13 mouse cellular contexts compared by ENCODE assay signal in the genomic region with DNA sequence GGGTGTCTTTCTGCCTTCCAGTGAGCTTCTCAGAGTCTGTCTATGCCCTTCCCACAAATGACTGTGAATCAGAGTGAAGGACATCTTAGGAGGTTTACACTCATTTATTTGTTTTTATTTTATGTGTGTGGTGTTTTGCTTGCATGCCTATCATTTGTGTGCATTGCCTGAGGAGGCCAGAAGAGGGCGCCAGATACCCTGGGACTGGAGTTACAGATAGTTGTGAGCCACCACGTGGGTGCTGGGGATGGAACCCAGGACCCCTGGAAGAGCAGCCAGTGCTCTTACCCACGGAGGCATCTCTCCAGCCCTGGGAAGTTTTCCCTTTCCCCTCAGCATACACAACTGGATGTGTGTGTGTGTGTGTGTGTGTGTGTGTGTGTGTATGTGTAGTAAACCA. TPM values are rescaled to one million over a fixed set of nuclear protein-coding genes. Genes with fewer than 3 reads are reported as not detected.
DNase-seq lines count a peak whose midpoint lies in the region; ATAC-seq and TF ChIP-seq lines count a peak whose summit lies in the region.
"Had no signal": no experiment of that assay in that cellular context is flagged by ENCODE, and none has a peak within 500 bp of the region (broad histone marks: within the 10 kb centered on the region; RNA-seq: fewer than 3 reads in every experiment).

No protein-coding gene starts in this region.

- H3K27ac ChIP-seq in gastrocnemius, adult 2 months, result no peak overlapping the region
- H3K27ac ChIP-seq in MEL (ENCODE audit: control insufficient read depth, low read depth, low read length), result peak overlapping the region; percentile 95
- H3K27ac ChIP-seq: lung, embryonic 15.5 days had no signal

- H3K4me3 ChIP-seq in gastrocnemius, adult 2 months, result no peak overlapping the region
- no peak overlapping the region for H3K4me3 ChIP-seq in lung, adult 2 months (replicated peaks; ENCODE audit: extremely low read depth, low read depth, low read length)
- H3K4me3 ChIP-seq in MEL (ENCODE audit: control insufficient read depth in 1 of 2, insufficient read depth in 1 of 2, low read depth in 2 of 2, low read length in 2 of 2), result no peak overlapping the region
- H3K4me3 ChIP-seq: lung, embryonic 15.5 days had no signal

- no peak for ATAC-seq in erythroblast, adult 5-6 weeks (replicated peaks; ENCODE audit: low FRiP score, poor library complexity, severe bottlenecking)
- ATAC-seq: hindbrain, embryonic 16.5 days had no signal

- H3K79me2 ChIP-seq in MEL (ENCODE audit: control insufficient read depth, insufficient read depth, low read length, poor library complexity), result peaks cover 9% of the 10 kb centered on the region

- no peak for TF ChIP-seq POLR2A in lung, adult 2 months (IDR thresholded peaks at IDR 0.05; ENCODE audit: borderline replicate concordance, extremely low read depth, low read depth, low read length)
- TF ChIP-seq POLR2A in MEL (IDR thresholded peaks at IDR 0.05; ENCODE audit: control insufficient read depth in 1 of 2, insufficient read depth in 1 of 2, low read depth in 1 of 2, low read length in 2 of 2, poor library complexity in 1 of 2), result no peak

- intact Hi-C loops in gastrocnemius, adult 2 months (cut with DNase I), result no loop called here
- intact Hi-C loops in gastrocnemius, postnatal 36 days (cut with DNase I), result no loop called here

- H3K9me3 ChIP-seq in MEL (replicated peaks; ENCODE audit: insufficient read depth, low read length), result no peaks in the 10 kb centered on the region
- H3K9me3 ChIP-seq: lung, embryonic 15.5 days had no signal

- DNase-seq in gastrocnemius, adult 2 months, result no peak
- no peak for DNase-seq in gastrocnemius, postnatal 36 days
- no peak for DNase-seq in lung, adult 2 months
- no peak for DNase-seq in lung, postnatal 10 days
- DNase-seq in MEL (ENCODE audit: low read depth, low spot score), result peak; percentile 78
- peak; percentile 56 for DNase-seq in splenic B cell, adult 2 months (ENCODE audit: low read depth, low spot score)
- DNase-seq in cerebellum, adult 11 months, result no peak
- DNase-seq: gastrocnemius, postnatal 25 days; layer of hippocampus, postnatal 36 days had no signal

- TF ChIP-seq CTCF in gastrocnemius, adult 2 months (IDR thresholded peaks at IDR 0.05), result peak; percentile 51
- peak; percentile 40; the same call in 1 of the 2 replicates for TF ChIP-seq CTCF in lung, adult 2 months (IDR thresholded peaks at IDR 0.05; ENCODE audit: insufficient read depth, low read length)
- TF ChIP-seq CTCF in MEL (IDR thresholded peaks at IDR 0.05 in 2 of 3, conservative IDR thresholded peaks at IDR 0.05 in 1 of 3; ENCODE audit: control insufficient read depth in 1 of 3, insufficient read depth in 1 of 3, low read depth in 2 of 3, low read length in 3 of 3, poor library complexity in 1 of 3, severe bottlenecking in 1 of 3), result peak; percentile 67 to 80 (median 76)

- no peak for TF ChIP-seq EP300 in MEL (IDR thresholded peaks at IDR 0.05; ENCODE audit: low read depth in 1 of 2, low read length in 2 of 2)

- no peak overlapping the region for H3K9ac ChIP-seq in MEL (ENCODE audit: control insufficient read depth, low read depth, low read length, poor library complexity, severe bottlenecking)
- H3K9ac ChIP-seq: lung, embryonic 15.5 days had no signal

- 0 out of 2 replicates have a peak, but pooled peaks cover 5% of the 10 kb centered on the region for H3K4me1 ChIP-seq in lung, adult 2 months (ENCODE audit: control insufficient read depth, insufficient read depth, low read length)
- H3K4me1 ChIP-seq in MEL (ENCODE audit: control insufficient read depth in 1 of 2, insufficient read depth in 2 of 2, low read length in 2 of 2), result peaks cover 13 to 41% of the 10 kb centered on the region in 2 experiments

- peak; percentile 45 for TF ChIP-seq RAD21 in MEL (IDR thresholded peaks at IDR 0.05; ENCODE audit: low read depth, low read length)

- H3K27me3 ChIP-seq in MEL (ENCODE audit: control insufficient read depth in 1 of 2, insufficient read depth in 2 of 2, low read length in 2 of 2), result no peaks in the 10 kb centered on the region
- no peaks in the 10 kb centered on the region for H3K27me3 ChIP-seq in splenic B cell, adult 2 months (ENCODE audit: control insufficient read depth, insufficient read depth, low read length, poor library complexity, severe bottlenecking)

- peaks cover 2 to 28% of the 10 kb centered on the region in 2 experiments; a peak in 3 of 4 replicates for H3K36me3 ChIP-seq in MEL (ENCODE audit: control insufficient read depth in 1 of 2, insufficient read depth in 2 of 2, low read length in 2 of 2)
- H3K36me3 ChIP-seq in splenic B cell, adult 2 months (ENCODE audit: control insufficient read depth, insufficient read depth, low read length, poor library complexity, severe bottlenecking), result peaks cover 35% of the 10 kb centered on the region
- H3K36me3 ChIP-seq: lung, embryonic 15.5 days had no signal

- 53% methylated on average over 3 of the region's 3 CpGs for WGBS in lung, adult 2 months

TF ChIP-seq in MEL, 35 proteins besides CTCF, POLR2A, EP300 and RAD21:
- 0 out of 2 replicates have a peak, but pooled peaks have one; percentile 0 for TF ChIP-seq ZC3H11A (IDR thresholded peaks at IDR 0.05; ENCODE audit: low read depth, low read length)
- TF ChIP-seq KAT2A (conservative IDR thresholded peaks at IDR 0.05; ENCODE audit: low read depth, low read length), result no peak
- TF ChIP-seq USF1 (IDR thresholded peaks at IDR 0.05; ENCODE audit: low read depth, low read length), result peak; percentile 68
- peak; percentile 71 for TF ChIP-seq MYC (IDR thresholded peaks at IDR 0.05; ENCODE audit: low read depth, low read length)
- peak; percentile 44; the same call in 1 of the 2 replicates for TF ChIP-seq SMC3 (IDR thresholded peaks at IDR 0.05; ENCODE audit: low read depth, low read length)
- TF ChIP-seq GABPA (IDR thresholded peaks at IDR 0.05; ENCODE audit: low read depth, low read length), result no peak
- TF ChIP-seq USF2 (IDR thresholded peaks at IDR 0.05; ENCODE audit: borderline replicate concordance in 1 of 2, insufficient read depth in 1 of 2, low read depth in 1 of 2, low read length in 2 of 2), result no peak
- peak; percentile 44; the same call in 1 of the 2 replicates for TF ChIP-seq MAX (IDR thresholded peaks at IDR 0.05; ENCODE audit: low read length)

RNA-seq across cellular contexts. Expression of a gene that starts 6.4 kb away (rescaled TPM):
- total RNA-seq in gastrocnemius, adult 2 months (2021), result 1 to 10 TPM; 4.9 to 7.5 TPM
- 1 to 10 TPM; 4.9 to 6.1 TPM for total RNA-seq in gastrocnemius, postnatal 36 days (2021)
- 68.8 and 70.9 TPM in 2 replicates for polyA plus RNA-seq in lung, adult 2 months (2012; rRNA removed)
- total RNA-seq in MEL (2012; rRNA removed), result 40.3 and 48.5 TPM in 2 replicates
- polyA plus RNA-seq in MEL (2012; ENCODE audit: insufficient read depth in 1 of 2, insufficient read length in 2 of 2, low read depth in 1 of 2, low replicate concordance in 2 of 2, missing spikeins in 1 of 2), result 10 to 100 TPM in 1 of 2 experiments, not detected in 1; 63.0 TPM
- 0.38 and 5.2 TPM in 2 replicates for total RNA-seq in erythroblast, adult 5-6 weeks (2015; ENCODE audit: low replicate concordance)
- total RNA-seq in erythroblast, adult 5-6 weeks (2017; ENCODE audit: low replicate concordance), result 7.8 and 11.2 TPM in 2 replicates

RNA-seq across cellular contexts. Expression of a gene that starts 12.2 kb away (rescaled TPM):
- 1 to 10 TPM; 2.2 to 3.4 TPM for total RNA-seq in gastrocnemius, adult 2 months (2021)
- total RNA-seq in gastrocnemius, postnatal 36 days (2021), result 1 to 10 TPM; 3.1 to 3.5 TPM
- 112 and 130 TPM in 2 replicates for polyA plus RNA-seq in lung, adult 2 months (2012; rRNA removed)
- total RNA-seq in MEL (2012; rRNA removed), result 129 and 144 TPM in 2 replicates
- 100 to 1,000 TPM in 1 of 2 experiments, not detected in 1; 133 TPM for polyA plus RNA-seq in MEL (2012; ENCODE audit: insufficient read depth in 1 of 2, insufficient read length in 2 of 2, low read depth in 1 of 2, low replicate concordance in 2 of 2, missing spikeins in 1 of 2)
- total RNA-seq in erythroblast, adult 5-6 weeks (2015; ENCODE audit: low replicate concordance), result 35.5 and 50.4 TPM in 2 replicates
- 34.0 and 37.2 TPM in 2 replicates for total RNA-seq in erythroblast, adult 5-6 weeks (2017; ENCODE audit: low replicate concordance)

RNA-seq across cellular contexts. Expression of a gene that starts 22.1 kb away (rescaled TPM):
- total RNA-seq in gastrocnemius, adult 2 months (2021), result 1 to 10 TPM; 1.4 to 1.7 TPM
- total RNA-seq in gastrocnemius, postnatal 36 days (2021), result 1 to 10 TPM; 1.0 to 1.9 TPM
- 83.8 and 99.1 TPM in 2 replicates for polyA plus RNA-seq in lung, adult 2 months (2012; rRNA removed)
- 23.3 and 24.9 TPM in 2 replicates for total RNA-seq in MEL (2012; rRNA removed)
- 10 to 100 TPM in 1 of 2 experiments, not detected in 1; 14.7 TPM for polyA plus RNA-seq in MEL (2012; ENCODE audit: insufficient read depth in 1 of 2, insufficient read length in 2 of 2, low read depth in 1 of 2, low replicate concordance in 2 of 2, missing spikeins in 1 of 2)
- total RNA-seq in erythroblast, adult 5-6 weeks (2015; ENCODE audit: low replicate concordance), result 16.1 and 55.0 TPM in 2 replicates
- total RNA-seq in erythroblast, adult 5-6 weeks (2017; ENCODE audit: low replicate concordance), result 17.2 and 29.1 TPM in 2 replicates

RNA-seq across cellular contexts. Expression of a gene that starts 22.3 kb away (rescaled TPM):
- 1 to 10 TPM in 1 of 2 experiments, under 1 TPM in 1; 0.74 to 1.5 TPM for total RNA-seq in gastrocnemius, adult 2 months (2021)
- total RNA-seq in gastrocnemius, postnatal 36 days (2021), result 1 to 10 TPM; 1.6 to 1.8 TPM
- 45.1 and 46.3 TPM in 2 replicates for polyA plus RNA-seq in lung, adult 2 months (2012; rRNA removed)
- total RNA-seq in MEL (2012; rRNA removed), result 24.6 and 30.7 TPM in 2 replicates
- 10 to 100 TPM in 1 of 2 experiments, not detected in 1; 46.6 TPM for polyA plus RNA-seq in MEL (2012; ENCODE audit: insufficient read depth in 1 of 2, insufficient read length in 2 of 2, low read depth in 1 of 2, low replicate concordance in 2 of 2, missing spikeins in 1 of 2)
- 6.9 and 12.1 TPM in 2 replicates for total RNA-seq in erythroblast, adult 5-6 weeks (2015; ENCODE audit: low replicate concordance)
- 13.3 and 24.7 TPM in 2 replicates for total RNA-seq in erythroblast, adult 5-6 weeks (2017; ENCODE audit: low replicate concordance)

RNA-seq across cellular contexts. Expression of a gene that starts 29.0 kb away (rescaled TPM):
- under 1 TPM in 1 of 2 experiments, not detected in 1; 0.11 TPM for total RNA-seq in gastrocnemius, adult 2 months (2021)
- under 1 TPM in 1 of 2 experiments, not detected in 1; 0.27 TPM for total RNA-seq in gastrocnemius, postnatal 36 days (2021)
- 18.8 and 34.6 TPM in 2 replicates for polyA plus RNA-seq in lung, adult 2 months (2012; rRNA removed)
- total RNA-seq in MEL (2012; rRNA removed), result 0.75 and 0.81 TPM in 2 replicates
- polyA plus RNA-seq in MEL (2012; ENCODE audit: insufficient read depth in 1 of 2, insufficient read length in 2 of 2, low read depth in 1 of 2, low replicate concordance in 2 of 2, missing spikeins in 1 of 2), result 1 to 10 TPM in 1 of 2 experiments, not detected in 1; 2.0 TPM
- total RNA-seq in erythroblast, adult 5-6 weeks (2015; ENCODE audit: low replicate concordance), result 4.8 and 8.1 TPM in 2 replicates
- 1.4 TPM in 1 of 2 replicates, not detected in the other for total RNA-seq in erythroblast, adult 5-6 weeks (2017; ENCODE audit: low replicate concordance)
- polyA plus RNA-seq: G1E had no signal

Comparison
In these comparisons a context has a peak if more than half of its experiments do, and no peak if none do; other contexts are left out.
1. DNase-seq: peak in MEL (single experiment) and splenic B cell, adult 2 months (single experiment); none in gastrocnemius, adult 2 months (single experiment), gastrocnemius, postnatal 36 days (0 of 2), lung, adult 2 months (single experiment), lung, postnatal 10 days (single experiment) and cerebellum, adult 11 months (single experiment).
2. RNA of a gene that starts 12.2 kb away (total RNA-seq): 129 to 144 TPM in MEL and 34.0 to 50.4 TPM in erythroblast, adult 5-6 weeks; 3.1 to 3.5 TPM in gastrocnemius, postnatal 36 days and 2.2 to 3.4 TPM in gastrocnemius, adult 2 months; every median in the first group is over 4 times any median in the second.
3. Peak in every context shown above with its lines, with median percentiles within 50 percentile points of each other: CTCF ChIP-seq.